Mouse (Mus musculus) limb, embryonic 13.5 days (tissue): ENCODE data around the gene Des. TPM values are rescaled to one million over a fixed set of nuclear protein-coding genes. Genes with fewer than 3 reads are reported as not detected.
A peak's percentile ranks its signal among the peaks of the same experiment; 100 is the strongest.

ENCODE experiments used
- ATAC-seq: fragments of 200-750 bp; cut with Nextera tagmentation; 2 replicates; pipeline ENCODE4 v1.8.0; 2017; ENCODE audit warnings: low read depth, moderate number of reproducible peaks, moderate TSS enrichment; ENCODE audit not compliant: low FRiP score
- H3K27ac ChIP-seq: fragments of 300-500 bp; sonication (generic); 2 replicates; pipeline ENCODE4 v1.5.1; 2015; ENCODE audit warnings: inconsistent platforms, mild to moderate bottlenecking, moderate library complexity
- H3K27me3 ChIP-seq: fragments of 300-500 bp; sonication (generic); 2 replicates; pipeline ENCODE4 v1.6.1; 2015; ENCODE audit warnings: mild to moderate bottlenecking, inconsistent platforms
- H3K36me3 ChIP-seq: fragments of 300-500 bp; sonication (generic); 2 replicates; pipeline ENCODE4 v1.6.1; 2015; ENCODE audit warnings: inconsistent platforms, mild to moderate bottlenecking, moderate library complexity
- H3K4me1 ChIP-seq: fragments of 300-500 bp; sonication (generic); 2 replicates; pipeline ENCODE4 v1.6.1; 2015; ENCODE audit warnings: inconsistent platforms
- H3K4me2 ChIP-seq: fragments of 300-500 bp; sonication (generic); replicated peaks from 2 replicates; pipeline ENCODE4 v1.6.1; 2015; ENCODE audit warnings: inconsistent platforms, mild to moderate bottlenecking, moderate library complexity
- H3K4me3 ChIP-seq: fragments of 300-500 bp; sonication (generic); 2 replicates; pipeline ENCODE4 v1.5.1; 2015; ENCODE audit warnings: moderate library complexity, mild to moderate bottlenecking, inconsistent platforms
- H3K9ac ChIP-seq: fragments of 300-500 bp; sonication (generic); 2 replicates; pipeline ENCODE4 v1.6.1; 2015; ENCODE audit warnings: mild to moderate bottlenecking, inconsistent platforms
- H3K9me3 ChIP-seq: fragments of 300-500 bp; sonication (generic); 2 replicates; pipeline ENCODE4 v1.6.1; 2016; ENCODE audit warnings: inconsistent platforms
- WGBS: fragments of 180-500 bp; shearing (Covaris S2); methylation state at CpG from one replicate; pipeline ENCODE4 v1.1.7; 2015; 5-methylcytosine and 5-hydroxymethylcytosine counted together
- polyA plus RNA-seq: library from polyadenylated mRNA; unstranded; fragments of >200 nt; fragmentation: Nextera tagmentation; extraction: Ambion mirVana; gene quantifications from 2 replicates; pipeline ENCODE4 v1.2.1, GENCODE M21; 2015

Gene Des
- polyA plus RNA-seq, 1 experiment from 2014 or later, result 56.1 TPM

- Histone ChIP-seq H3K27me3 (peaks cover 56% of the 10 kb centered on the region), H3K9ac (peak overlapping the region; percentile 66), H3K36me3 (peaks cover 17% of the 10 kb centered on the region), H3K4me3 (peak overlapping the region; percentile 41), H3K27ac (no peak overlapping the region), H3K4me1 (peaks cover 52% of the 10 kb centered on the region), H3K9me3 (no peaks in the 10 kb centered on the region), H3K4me2 (peak overlapping the region; percentile 68)
- peak; percentile 18; the same call in 1 of the 2 replicates for ATAC-seq
- WGBS, result 7% methylated on average over 94 of the region's 94 CpGs
Measured at GRCm38 (mm10) chr1:75387929-75388897, 28.1 kb downstream of the Des start.

- H3K9ac ChIP-seq, result peak overlapping the region; percentile 66; the same call in 1 of the 2 replicates
- no peak for ATAC-seq
- peaks cover 48% of the 10 kb centered on the region for H3K4me1 ChIP-seq
- peak overlapping the region; percentile 68 for H3K4me2 ChIP-seq
- peaks cover 19% of the 10 kb centered on the region for H3K36me3 ChIP-seq
- no peaks in the 10 kb centered on the region for H3K9me3 ChIP-seq
- peak overlapping the region; percentile 41 for H3K4me3 ChIP-seq
- no peak overlapping the region for H3K27ac ChIP-seq
- 34% methylated on average over 23 of the region's 23 CpGs for WGBS
- H3K27me3 ChIP-seq, result peaks cover 56% of the 10 kb centered on the region
Measured at GRCm38 (mm10) chr1:75388898-75389515, 28.9 kb downstream of the Des start.

- Histone ChIP-seq H3K9me3 (no peaks in the 10 kb centered on the region), H3K4me1 (peaks cover 14% of the 10 kb centered on the region), H3K36me3 (peaks cover 38% of the 10 kb centered on the region), H3K27ac (no peak overlapping the region), H3K4me2 (no peak overlapping the region), H3K4me3 (no peak overlapping the region), H3K27me3 (peaks cover 23% of the 10 kb centered on the region), H3K9ac (no peak overlapping the region)
- 59% methylated on average over 9 of the region's 9 CpGs for WGBS
- ATAC-seq, result no peak
Measured at GRCm38 (mm10) chr1:75393139-75393538, 33.0 kb downstream of the Des start.

- ATAC-seq, result no peak
Measured at GRCm38 (mm10) chr1:75393846-75394245, 33.7 kb downstream of the Des start.

GRCm38 (mm10) chr1:75398761-75399402, 38.8 kb downstream of the Des start:
- Histone ChIP-seq H3K27me3 (no peaks in the 10 kb centered on the region), H3K36me3 (peaks cover 56% of the 10 kb centered on the region), H3K4me1 (peaks cover 28% of the 10 kb centered on the region), H3K9ac (no peak overlapping the region), H3K9me3 (no peaks in the 10 kb centered on the region), H3K27ac (peak overlapping the region; percentile 79), H3K4me2 (peak overlapping the region; percentile 59), H3K4me3 (no peak overlapping the region)
- WGBS, result 9% methylated on average over 9 of the region's 9 CpGs
- peak; percentile 52; the same call in 1 of the 2 replicates for ATAC-seq

More at GRCm38 (mm10) chr1:75393846-75394245, 33.7 kb downstream of the Des start:
- Histone ChIP-seq H3K4me2 (no peak overlapping the region), H3K27ac (no peak overlapping the region), H3K27me3 (peaks cover 16% of the 10 kb centered on the region), H3K36me3 (peaks cover 38% of the 10 kb centered on the region), H3K9ac (no peak overlapping the region), H3K4me1 (peaks cover 13% of the 10 kb centered on the region), H3K9me3 (no peaks in the 10 kb centered on the region), H3K4me3 (no peak overlapping the region)
- 82% methylated on average over 3 of the region's 3 CpGs for WGBS

- Histone ChIP-seq H3K9me3 (no peaks in the 10 kb centered on the region), H3K4me2 (peak overlapping the region; percentile 59), H3K4me1 (peaks cover 28% of the 10 kb centered on the region), H3K27ac (peak overlapping the region; percentile 79), H3K36me3 (peaks cover 62% of the 10 kb centered on the region), H3K27me3 (no peaks in the 10 kb centered on the region), H3K9ac (peak overlapping the region; percentile 50), H3K4me3 (peak overlapping the region; percentile 22)
- ATAC-seq, result peak; percentile 73
- 6% methylated on average over 15 of the region's 15 CpGs for WGBS
Measured at GRCm38 (mm10) chr1:75399755-75400492, 39.8 kb downstream of the Des start.

- ATAC-seq, result no peak
- H3K9ac ChIP-seq, result peak overlapping the region; percentile 50
- H3K36me3 ChIP-seq, result peaks cover 61% of the 10 kb centered on the region
- H3K4me1 ChIP-seq, result peaks cover 28% of the 10 kb centered on the region
- 31% methylated on average over 6 of the region's 6 CpGs for WGBS
- H3K4me3 ChIP-seq, result peak overlapping the region; percentile 22
- peak overlapping the region; percentile 59 for H3K4me2 ChIP-seq
- H3K27me3 ChIP-seq, result no peaks in the 10 kb centered on the region
- no peaks in the 10 kb centered on the region for H3K9me3 ChIP-seq
- peak overlapping the region; percentile 79; the same call in 1 of the 2 replicates for H3K27ac ChIP-seq
Measured at GRCm38 (mm10) chr1:75400493-75401115, 40.5 kb downstream of the Des start.

- Histone ChIP-seq H3K36me3 (peaks cover 78% of the 10 kb centered on the region), H3K9me3 (no peaks in the 10 kb centered on the region), H3K27me3 (no peaks in the 10 kb centered on the region), H3K9ac (no peak overlapping the region), H3K4me3 (no peak overlapping the region), H3K4me2 (no peak overlapping the region), H3K4me1 (peaks cover 5% of the 10 kb centered on the region), H3K27ac (no peak overlapping the region)
- no peak for ATAC-seq
- WGBS, result 83% methylated on average over 3 of the region's 3 CpGs
Measured at GRCm38 (mm10) chr1:75405547-75405946, 45.4 kb downstream of the Des start.

GRCm38 (mm10) chr1:75406173-75406572, 46.0 kb downstream of the Des start:
- Histone ChIP-seq H3K36me3 (peaks cover 73% of the 10 kb centered on the region), H3K4me2 (no peak overlapping the region), H3K9me3 (no peaks in the 10 kb centered on the region), H3K4me3 (no peak overlapping the region), H3K9ac (no peak overlapping the region), H3K4me1 (no peaks in the 10 kb centered on the region), H3K27me3 (no peaks in the 10 kb centered on the region), H3K27ac (no peak overlapping the region)
- WGBS, result 93% methylated on average over 15 of the region's 15 CpGs
- no peak for ATAC-seq

- ATAC-seq, result no peak
- no peaks in the 10 kb centered on the region for H3K4me1 ChIP-seq
- 93% methylated on average over 9 of the region's 9 CpGs for WGBS
- H3K27ac ChIP-seq, result no peak overlapping the region
- H3K9ac ChIP-seq, result no peak overlapping the region
- no peak overlapping the region for H3K4me2 ChIP-seq
- no peak overlapping the region for H3K4me3 ChIP-seq
- no peaks in the 10 kb centered on the region for H3K27me3 ChIP-seq
- H3K9me3 ChIP-seq, result no peaks in the 10 kb centered on the region
- H3K36me3 ChIP-seq, result peaks cover 65% of the 10 kb centered on the region
Measured at GRCm38 (mm10) chr1:75407056-75407455, 46.9 kb downstream of the Des start.

GRCm38 (mm10) chr1:75408210-75408609, 48.1 kb downstream of the Des start:
- Histone ChIP-seq H3K9me3 (no peaks in the 10 kb centered on the region), H3K4me2 (no peak overlapping the region), H3K27me3 (no peaks in the 10 kb centered on the region), H3K4me1 (no peaks in the 10 kb centered on the region), H3K36me3 (peaks cover 56% of the 10 kb centered on the region), H3K27ac (no peak overlapping the region), H3K4me3 (no peak overlapping the region), H3K9ac (no peak overlapping the region)
- 81% methylated on average over 4 of the region's 4 CpGs for WGBS
- no peak for ATAC-seq
